Mouse (Mus musculus): Measurements from ENCODE around the gene Cyba. TPM values are rescaled to one million over a fixed set of nuclear protein-coding genes. Genes with fewer than 3 reads are reported as not detected.

Cyba gene
- total and polyA plus RNA-seq, 3 experiments = 321 to 344 (median 338) TPM

DNA sequence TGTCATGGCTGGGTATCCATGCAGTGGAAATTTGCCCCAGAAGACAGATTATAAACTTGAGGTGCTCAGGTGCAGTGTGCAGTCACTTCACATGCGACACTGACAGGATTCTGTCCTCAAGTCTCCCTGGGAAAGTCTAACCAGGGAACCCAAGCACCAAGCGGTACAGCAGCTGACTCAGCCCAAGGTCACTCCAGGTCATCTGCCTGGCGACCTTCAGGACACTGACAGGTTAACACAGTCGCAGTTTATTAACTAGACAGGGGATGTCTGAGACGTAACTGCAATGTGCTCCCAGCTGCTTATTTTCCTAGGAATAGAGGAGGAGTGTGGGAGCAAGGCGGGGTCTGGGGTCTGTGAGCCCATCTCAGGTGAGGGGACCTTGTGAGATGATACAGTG, 36.7 kb upstream of the Cyba start:
- H3K27me3 ChIP-seq (ENCODE audit: control insufficient read depth in 1 of 2, insufficient read depth in 2 of 2, low read length in 2 of 2) = no peaks in the 10 kb centered on the region
- peaks cover 0 to 12% of the 10 kb centered on the region in 2 experiments; a peak in 3 of 4 replicates for H3K36me3 ChIP-seq (ENCODE audit: control insufficient read depth in 1 of 2, insufficient read depth in 2 of 2, low read length in 2 of 2)
- no peak overlapping the region for H3K9ac ChIP-seq (ENCODE audit: control insufficient read depth, low read depth, low read length, poor library complexity, severe bottlenecking)
- no peak overlapping the region for H3K27ac ChIP-seq (ENCODE audit: control insufficient read depth, low read depth, low read length)
- no peak for TF ChIP-seq MYC (IDR thresholded peaks at IDR 0.05; ENCODE audit: low read depth, low read length)
- H3K4me1 ChIP-seq (ENCODE audit: control insufficient read depth in 1 of 2, insufficient read depth in 2 of 2, low read length in 2 of 2) = peaks cover 4 to 21% of the 10 kb centered on the region in 2 experiments
- H3K4me3 ChIP-seq (ENCODE audit: control insufficient read depth in 1 of 2, insufficient read depth in 1 of 2, low read depth in 2 of 2, low read length in 2 of 2) = no peak overlapping the region
- H3K9me3 ChIP-seq (replicated peaks; ENCODE audit: insufficient read depth, low read length) = no peaks in the 10 kb centered on the region
- no peak for DNase-seq (ENCODE audit: low read depth, low spot score)
- no peaks in the 10 kb centered on the region; the same call in 1 of the 2 replicates for H3K79me2 ChIP-seq (ENCODE audit: control insufficient read depth, insufficient read depth, low read length, poor library complexity)

GRCm38 (mm10) chr8:122467816-122468215, 35.1 kb upstream of the Cyba start:
- no peak for TF ChIP-seq ZC3H11A (IDR thresholded peaks at IDR 0.05; ENCODE audit: low read depth, low read length)
- TF ChIP-seq GABPA (IDR thresholded peaks at IDR 0.05; ENCODE audit: low read depth, low read length) = no peak
- TF ChIP-seq MAZ (IDR thresholded peaks at IDR 0.05; ENCODE audit: low read depth, low read length) = no peak
- no peak for TF ChIP-seq SIN3A (IDR thresholded peaks at IDR 0.05; ENCODE audit: low read length)

GRCm38 (mm10) chr8:122464985-122465384, 32.3 kb upstream of the Cyba start:
- H3K27ac ChIP-seq (ENCODE audit: control insufficient read depth, low read depth, low read length) = no peak overlapping the region
- H3K4me1 ChIP-seq (ENCODE audit: control insufficient read depth in 1 of 2, insufficient read depth in 2 of 2, low read length in 2 of 2) = peaks cover under 1 to 29% of the 10 kb centered on the region in 2 experiments; a peak in 3 of 4 replicates
- H3K4me3 ChIP-seq (ENCODE audit: control insufficient read depth in 1 of 2, insufficient read depth in 1 of 2, low read depth in 2 of 2, low read length in 2 of 2) = no peak overlapping the region
- peaks cover 0 to 4% of the 10 kb centered on the region in 2 experiments; a peak in 3 of 4 replicates for H3K36me3 ChIP-seq (ENCODE audit: control insufficient read depth in 1 of 2, insufficient read depth in 2 of 2, low read length in 2 of 2)
- H3K79me2 ChIP-seq (ENCODE audit: control insufficient read depth, insufficient read depth, low read length, poor library complexity) = no peaks in the 10 kb centered on the region
- no peaks in the 10 kb centered on the region for H3K9me3 ChIP-seq (replicated peaks; ENCODE audit: insufficient read depth, low read length)
- no peaks in the 10 kb centered on the region for H3K27me3 ChIP-seq (ENCODE audit: control insufficient read depth in 1 of 2, insufficient read depth in 2 of 2, low read length in 2 of 2)
- no peak overlapping the region for H3K9ac ChIP-seq (ENCODE audit: control insufficient read depth, low read depth, low read length, poor library complexity, severe bottlenecking)
- TF ChIP-seq KAT2A (conservative IDR thresholded peaks at IDR 0.05; ENCODE audit: low read depth, low read length) = no peak
- no peak for TF ChIP-seq MEF2A (IDR thresholded peaks at IDR 0.05; ENCODE audit: extremely low read depth, insufficient replicate concordance, low read depth, low read length, poor library complexity, severe bottlenecking)
- TF ChIP-seq RCOR1 (IDR thresholded peaks at IDR 0.05; ENCODE audit: low read depth, low read length) = no peak
- TF ChIP-seq USF1 (IDR thresholded peaks at IDR 0.05; ENCODE audit: low read depth, low read length) = no peak
- no peak for TF ChIP-seq MXI1 (IDR thresholded peaks at IDR 0.05; ENCODE audit: low read depth, low read length)
- DNase-seq (ENCODE audit: low read depth, low spot score) = no peak

More at GRCm38 (mm10) chr8:122467816-122468215, 35.1 kb upstream of the Cyba start:
- Histone ChIP-seq H3K9ac (ENCODE audit: control insufficient read depth, low read depth, low read length, poor library complexity, severe bottlenecking) (no peak overlapping the region), H3K4me3 (ENCODE audit: control insufficient read depth in 1 of 2, insufficient read depth in 1 of 2, low read depth in 2 of 2, low read length in 2 of 2) (no peak overlapping the region), H3K27ac (ENCODE audit: control insufficient read depth, low read depth, low read length) (no peak overlapping the region), H3K36me3 (ENCODE audit: control insufficient read depth in 1 of 2, insufficient read depth in 2 of 2, low read length in 2 of 2) (peaks cover 0 to 4% of the 10 kb centered on the region in 2 experiments; a peak in 3 of 4 replicates), H3K9me3 (replicated peaks; ENCODE audit: insufficient read depth, low read length) (no peaks in the 10 kb centered on the region), H3K27me3 (ENCODE audit: control insufficient read depth in 1 of 2, insufficient read depth in 2 of 2, low read length in 2 of 2) (no peaks in the 10 kb centered on the region), H3K79me2 (ENCODE audit: control insufficient read depth, insufficient read depth, low read length, poor library complexity) (no peaks in the 10 kb centered on the region; the same call in 1 of the 2 replicates), H3K4me1 (ENCODE audit: control insufficient read depth in 1 of 2, insufficient read depth in 2 of 2, low read length in 2 of 2) (peaks cover 0 to 18% of the 10 kb centered on the region in 2 experiments; a peak in 2 of 4 replicates)
- DNase-seq (ENCODE audit: low read depth, low spot score) = no peak

Measured in MEL (cell line).